ENCODE assay signal across 12 mouse cellular contexts in genomic region chr11:101885232-101885631, GRCm38 (mm10). TPM values are rescaled to one million over a fixed set of nuclear protein-coding genes. Genes with fewer than 3 reads are reported as not detected.
DNase-seq lines count a peak whose midpoint lies in the region; ATAC-seq and TF ChIP-seq lines count a peak whose summit lies in the region.
"Had no signal": no experiment of that assay in that cellular context is flagged by ENCODE, and none has a peak within 500 bp of the region (broad histone marks: within the 10 kb centered on the region; RNA-seq: fewer than 3 reads in every experiment).

No protein-coding gene starts in this region.

- no peak overlapping the region for H3K4me2 ChIP-seq in kidney, embryonic 14.5 days (replicated peaks; ENCODE audit: low read depth, low read length)
- H3K4me2 ChIP-seq in intestine, postnatal 0 days (replicated peaks; ENCODE audit: low read depth) = no peak overlapping the region
- H3K4me2 ChIP-seq: forebrain, embryonic 15.5 days; neural tube, embryonic 12.5 days had no signal

- H3K27me3 ChIP-seq in kidney, embryonic 14.5 days (ENCODE audit: control insufficient read depth, insufficient read depth, low read length) = peaks cover 3% of the 10 kb centered on the region; the same call in 1 of the 2 replicates
- H3K27me3 ChIP-seq in intestine, postnatal 0 days (replicated peaks; ENCODE audit: control insufficient read depth, insufficient read depth, low read length) = peaks cover 17% of the 10 kb centered on the region; the same call in 1 of the 2 replicates
- H3K27me3 ChIP-seq: forebrain, embryonic 15.5 days; neural tube, embryonic 12.5 days had no signal

- no peak for ATAC-seq in kidney, embryonic 14.5 days (ENCODE audit: low FRiP score, low TSS enrichment)
- peak; percentile 76 for ATAC-seq in common myeloid progenitor, adult 5-6 weeks (replicated peaks; ENCODE audit: low read depth, poor library complexity, severe bottlenecking)
- no peak for ATAC-seq in intestine, postnatal 0 days
- ATAC-seq: forebrain, embryonic 15.5 days had no signal

- 46% methylated on average over 6 of the region's 6 CpGs for WGBS in kidney, embryonic 14.5 days
- WGBS in intestine, postnatal 0 days = 29% methylated on average over 6 of the region's 6 CpGs

- no peaks in the 10 kb centered on the region for H3K9me3 ChIP-seq in kidney, embryonic 14.5 days (ENCODE audit: control insufficient read depth, low read length)
- no peaks in the 10 kb centered on the region for H3K9me3 ChIP-seq in intestine, postnatal 0 days (ENCODE audit: control insufficient read depth)
- H3K9me3 ChIP-seq: forebrain, embryonic 15.5 days; neural tube, embryonic 12.5 days had no signal

- TF ChIP-seq CTCF in intestine, postnatal 0 days (IDR thresholded peaks at IDR 0.05; ENCODE audit: low read depth) = peak; percentile 59

- peaks cover 58% of the 10 kb centered on the region for H3K4me1 ChIP-seq in kidney, embryonic 14.5 days (ENCODE audit: control insufficient read depth, insufficient read depth, low read length)
- H3K4me1 ChIP-seq in intestine, postnatal 0 days (replicated peaks; ENCODE audit: control insufficient read depth, insufficient read depth, low read length) = peaks cover 4% of the 10 kb centered on the region; the same call in 1 of the 2 replicates

- no peak overlapping the region for H3K4me3 ChIP-seq in kidney, embryonic 14.5 days (ENCODE audit: low read length)
- no peak overlapping the region for H3K4me3 ChIP-seq in intestine, postnatal 0 days (ENCODE audit: low read depth, low read length)
- H3K4me3 ChIP-seq: forebrain, embryonic 15.5 days; neural tube, embryonic 12.5 days had no signal

- DNase-seq in kidney, postnatal 10 days = peak; percentile 55
- peak; percentile 72 to 84 for DNase-seq in natural killer cell, adult 2 months (ENCODE audit: low spot score in 2 of 2)
- no peak for DNase-seq in gastrocnemius, adult 8-10 months (ENCODE audit: low spot score in 2 of 2)
- DNase-seq in adrenal gland, postnatal 4 days (ENCODE audit: low spot score in 2 of 2) = no peak
- no peak for DNase-seq in left cerebral cortex, adult 9 months (ENCODE audit: low spot score in 2 of 2)
- DNase-seq: cerebellum, adult 11-12 months; thymus, adult 18-20 months had no signal

- no peaks in the 10 kb centered on the region for H3K36me3 ChIP-seq in kidney, embryonic 14.5 days (ENCODE audit: control insufficient read depth, insufficient read depth, low read length)
- H3K36me3 ChIP-seq in intestine, postnatal 0 days (ENCODE audit: control insufficient read depth, insufficient read depth) = no peaks in the 10 kb centered on the region
- H3K36me3 ChIP-seq: forebrain, embryonic 15.5 days; neural tube, embryonic 12.5 days had no signal

- no peak overlapping the region for H3K9ac ChIP-seq in kidney, embryonic 14.5 days (ENCODE audit: low read depth, low read length)
- no peak overlapping the region for H3K9ac ChIP-seq in intestine, postnatal 0 days (ENCODE audit: low read depth, low read length)
- H3K9ac ChIP-seq: forebrain, embryonic 15.5 days; neural tube, embryonic 12.5 days had no signal

- no peak overlapping the region for H3K27ac ChIP-seq in kidney, embryonic 14.5 days (ENCODE audit: low read depth, low read length)
- no peak overlapping the region for H3K27ac ChIP-seq in intestine, postnatal 0 days (ENCODE audit: low read depth, low read length)
- H3K27ac ChIP-seq: forebrain, embryonic 15.5 days; neural tube, embryonic 12.5 days had no signal

RNA-seq across cellular contexts. Expression of gene Meox1, which starts 8.9 kb away (rescaled TPM):
- 12.7 and 15.6 TPM in 2 replicates for polyA plus RNA-seq in kidney, embryonic 14.5 days (2014; fragmentation: Nextera tagmentation; extraction: Ambion mirVana)
- not detected in 2 replicates for total RNA-seq in common myeloid progenitor, adult 5-6 weeks (2017)
- 3.8 and 4.1 TPM in 2 replicates for polyA plus RNA-seq in intestine, postnatal 0 days (2015; fragmentation: Nextera tagmentation; extraction: Ambion mirVana)
- total RNA-seq in gastrocnemius, adult 8-10 months (2022) = 1 to 10 TPM; 1.1 to 2.4 (median 1.8) TPM
- 1 to 10 TPM; 7.1 to 7.8 TPM for total RNA-seq in adrenal gland, postnatal 4 days (2021)

Comparison
In these comparisons a context has a peak if more than half of its experiments do, and no peak if none do; other contexts are left out.
1. DNase-seq: peak in kidney, postnatal 10 days (single experiment) and natural killer cell, adult 2 months (2 of 2); none in gastrocnemius, adult 8-10 months (0 of 2), adrenal gland, postnatal 4 days (0 of 2) and left cerebral cortex, adult 9 months (0 of 2).